Mouse (Mus musculus): ENCODE measurements around the gene Fbxo40.

DNA sequence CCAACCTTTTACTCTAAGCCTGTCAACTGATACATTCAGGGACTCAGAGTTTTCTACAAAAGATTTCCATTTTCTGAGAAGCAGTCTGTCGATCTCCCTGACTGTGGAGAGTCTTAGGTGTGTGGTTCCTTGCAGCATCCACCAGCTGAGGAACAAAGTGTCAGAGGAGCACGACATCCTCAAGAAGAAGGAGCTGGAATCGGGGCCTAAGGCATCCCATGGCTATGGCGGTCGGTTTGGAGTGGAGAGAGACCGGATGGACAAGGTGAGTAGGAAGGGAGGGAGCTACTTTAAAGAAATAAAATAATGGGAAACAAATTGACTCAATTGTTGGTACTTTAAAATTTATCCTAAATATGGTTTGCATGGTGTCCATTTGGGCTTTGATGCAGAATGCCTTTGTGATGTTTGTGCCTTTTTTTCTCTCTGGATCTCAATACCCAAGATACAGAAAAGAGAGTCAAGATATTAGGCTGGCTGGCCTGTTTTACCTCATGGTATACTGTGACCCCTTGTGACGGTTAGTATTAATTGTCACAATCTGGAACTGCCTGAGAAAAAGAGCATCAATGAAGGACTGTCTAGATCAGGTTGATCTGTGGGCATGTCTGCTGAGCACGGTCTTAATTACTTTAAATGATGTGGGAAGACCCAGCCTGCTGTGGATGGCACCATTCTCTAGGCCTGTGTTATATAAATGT is 43.7 kb downstream of the Fbxo40 start:
- TF ChIP-seq POLR2A (IDR thresholded peaks at IDR 0.05; ENCODE audit: control insufficient read depth, low read depth, low read length) (no peak), CTCF (IDR thresholded peaks at IDR 0.05; ENCODE audit: control insufficient read depth, insufficient read depth, insufficient replicate concordance, low read depth, low read length) (no peak)

Measured in testis, adult 2 months (tissue).